Mouse (Mus musculus) retina, adult 2 months (tissue): ENCODE results near the gene Thop1.
"Not testable (repeated sequence)": the region's sequence is repeated elsewhere in the genome, so short reads cannot be mapped to it uniquely, and the experiment has no call there.

Experiments
- DNase-seq: peaks from one replicate; pipeline ENCODE4 v3.0.0-alpha.2; 2012; ENCODE audit warnings: low read depth, low spot score

The Thop1 gene

DNA sequence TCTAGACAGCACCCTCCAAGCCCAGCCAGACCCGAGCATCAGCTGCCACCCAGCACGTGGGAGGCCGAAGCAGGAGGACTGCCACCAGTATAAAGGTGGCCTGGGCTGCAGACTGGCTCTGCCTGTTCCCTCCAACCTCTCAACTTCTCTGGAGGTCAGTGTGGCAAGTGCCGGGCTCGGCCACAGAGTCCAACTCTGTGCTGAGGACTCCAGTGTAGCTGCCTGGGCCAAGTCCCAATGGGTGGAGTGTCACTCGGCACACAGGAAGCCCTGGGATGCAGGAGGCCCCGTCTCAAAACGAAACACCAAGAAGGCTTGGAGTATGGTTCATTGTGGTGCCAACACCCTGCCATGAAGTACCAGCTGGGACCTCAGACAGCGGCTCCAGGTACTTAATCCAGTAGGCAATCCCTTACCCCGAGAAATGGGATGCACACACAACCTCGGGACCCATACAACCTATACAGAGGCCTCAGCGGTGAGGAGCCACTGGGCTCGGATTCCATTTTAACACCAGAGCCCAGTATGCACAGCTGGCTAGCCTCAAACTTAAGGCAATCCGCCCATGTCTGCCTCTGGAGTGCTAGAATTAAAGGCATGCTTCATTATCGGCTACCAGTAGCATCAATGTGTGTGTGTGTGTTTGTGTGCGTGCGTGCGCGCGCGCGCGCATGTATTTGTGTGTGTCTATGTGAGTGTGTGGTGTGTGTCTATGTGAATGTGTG lies 12.3 kb upstream of the Thop1 start:
- no peak for DNase-seq

DNA sequence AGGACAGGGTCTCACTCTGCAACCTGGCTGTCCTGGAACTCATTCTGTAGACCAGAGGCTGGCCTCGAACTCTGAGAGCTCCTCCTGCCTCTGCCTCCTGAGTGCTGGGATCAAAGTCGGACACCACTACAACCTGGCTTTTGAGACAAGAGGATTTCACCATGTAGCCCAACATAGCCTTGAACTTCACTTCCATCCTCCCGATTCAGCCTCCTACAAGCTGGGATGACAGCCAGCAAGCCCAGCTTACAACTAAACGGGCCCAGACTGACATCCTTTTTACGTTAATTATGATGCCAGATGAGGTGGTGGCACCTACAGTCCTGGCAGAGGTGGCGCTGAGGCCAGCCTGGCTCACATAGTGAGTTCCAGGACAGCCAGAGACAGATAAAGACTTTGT lies 10.9 kb upstream of the Thop1 start:
- no peak for DNase-seq

DNA sequence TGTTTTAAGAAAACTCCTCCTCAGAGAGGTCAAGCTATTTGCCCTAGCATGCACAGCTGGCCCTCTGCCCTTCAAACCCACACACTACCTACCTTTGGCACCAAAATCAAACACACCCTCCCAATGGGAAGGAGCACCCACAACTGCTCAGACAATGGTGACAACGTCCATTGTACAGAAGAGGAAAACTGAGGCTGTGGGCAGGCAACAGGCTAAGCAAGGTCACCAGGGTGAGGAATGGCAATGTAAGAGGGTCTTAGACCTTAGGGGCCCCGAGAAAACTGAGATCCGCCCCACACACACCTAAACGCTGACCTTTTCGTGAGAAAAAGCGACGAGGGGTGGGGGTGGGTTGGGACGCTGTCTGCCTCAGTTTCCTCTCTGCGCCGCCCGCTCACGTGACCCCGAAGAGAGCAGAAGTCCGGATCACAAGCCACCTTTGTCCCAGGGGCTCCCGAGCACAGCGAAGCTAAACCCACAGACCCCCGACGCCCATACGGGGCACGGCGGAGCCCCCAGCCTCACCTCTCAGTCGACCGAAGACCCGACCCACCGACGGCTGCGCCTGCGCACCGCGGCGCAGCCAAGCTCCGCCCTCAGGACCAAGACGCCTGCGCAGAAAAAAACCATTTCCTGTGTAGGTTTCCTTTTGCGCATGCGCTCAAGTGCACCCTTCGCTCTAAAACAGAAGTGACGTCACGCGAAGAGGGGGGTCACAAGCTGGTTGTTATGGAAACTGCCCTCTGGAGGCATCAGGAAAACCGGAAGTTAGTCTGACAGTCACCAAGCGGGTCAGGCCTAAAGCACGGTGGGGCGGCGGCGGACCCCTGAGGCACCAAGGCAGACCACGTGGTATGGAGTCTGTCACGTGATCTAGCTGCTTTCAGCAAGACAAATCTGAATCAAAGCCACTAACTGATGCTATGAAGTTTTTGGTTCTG lies 10.0 kb upstream of the Thop1 start, which contains the start of gene Sgta:
Gene Sgta (minus strand): TSS at position 579 of the 941 bp plus-strand sequence.
- peak; percentile 99 for DNase-seq

DNA sequence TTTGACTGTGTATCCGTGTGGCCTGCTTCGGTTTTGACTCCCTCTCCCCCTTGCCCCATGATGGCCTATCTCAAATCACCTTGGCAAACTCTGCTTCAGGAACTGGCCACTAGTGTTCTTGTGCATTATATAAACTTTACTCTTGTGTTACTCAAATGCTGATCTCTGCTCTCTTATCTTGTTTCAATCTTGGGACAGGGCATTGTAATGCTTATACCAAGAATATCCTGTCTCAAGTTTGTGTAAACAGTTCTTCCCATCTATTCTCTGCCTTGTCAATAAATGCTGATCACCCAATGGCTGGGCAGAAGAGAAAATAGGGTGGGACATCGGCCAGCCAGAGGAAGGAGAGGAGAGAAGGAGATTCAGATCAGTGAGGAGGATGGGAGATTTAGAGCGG lies 7.1 kb upstream of the Thop1 start:
- DNase-seq = no peak

DNA sequence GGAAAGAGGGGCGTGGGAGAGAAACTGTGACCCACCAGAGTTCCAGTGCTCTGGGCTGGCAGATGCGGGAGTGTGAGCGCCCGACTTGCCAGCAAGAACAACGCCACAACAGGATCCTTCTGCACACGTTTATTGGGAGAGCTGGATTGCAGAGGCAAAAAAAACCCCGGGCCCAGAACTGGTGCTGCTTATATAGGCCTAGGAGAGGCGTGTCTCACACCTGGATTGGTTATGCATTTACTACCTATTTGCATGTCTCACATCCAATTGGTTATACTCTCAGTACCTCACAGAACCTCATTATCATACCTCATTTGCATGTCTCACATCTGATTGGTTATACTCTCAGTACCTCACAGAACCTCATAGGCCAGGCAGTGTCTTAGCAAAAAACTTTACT lies 5.3 kb upstream of the Thop1 start:
- not testable (repeated sequence) for DNase-seq

DNA sequence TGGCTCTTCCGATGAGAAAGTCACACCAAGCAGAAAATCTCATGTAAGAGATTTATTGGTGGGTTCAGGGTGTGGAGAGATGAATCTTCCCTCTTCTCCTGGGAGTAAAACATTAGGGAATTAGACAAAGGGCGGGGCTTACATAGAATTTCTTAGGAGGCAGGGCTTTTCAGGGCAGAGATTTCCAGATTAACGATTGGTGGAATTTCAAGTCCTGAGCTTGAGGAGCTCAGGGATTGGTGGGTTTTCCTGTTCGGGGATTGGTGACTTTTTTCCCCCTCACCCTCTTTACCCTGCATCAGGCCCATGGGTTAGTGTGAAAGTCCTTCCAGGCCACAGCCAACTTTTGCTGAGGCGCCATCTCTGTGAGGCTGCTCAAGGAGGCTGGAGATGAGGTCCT lies 1.1 kb upstream of the Thop1 start:
- no peak for DNase-seq

DNA sequence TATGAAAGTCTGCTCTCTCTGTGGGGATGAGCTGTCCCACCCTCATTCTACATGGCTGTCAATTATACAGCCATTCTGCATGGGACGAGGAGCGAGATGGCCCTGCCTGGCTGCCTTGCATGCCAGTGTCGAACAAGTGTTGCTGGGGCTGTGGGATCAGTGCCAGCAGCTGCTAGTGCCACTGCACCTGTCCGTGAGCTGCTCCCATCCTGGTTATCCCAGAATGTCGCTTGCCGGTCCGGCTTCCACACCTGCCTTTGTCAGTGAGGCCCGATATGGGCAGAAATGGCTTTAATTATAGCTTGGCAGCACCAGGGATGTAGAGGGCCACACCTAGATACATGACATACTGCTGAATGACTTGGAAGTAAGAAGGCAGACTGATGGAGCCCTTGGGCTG lies 2.5 kb downstream of the Thop1 start:
- DNase-seq = no peak

DNA sequence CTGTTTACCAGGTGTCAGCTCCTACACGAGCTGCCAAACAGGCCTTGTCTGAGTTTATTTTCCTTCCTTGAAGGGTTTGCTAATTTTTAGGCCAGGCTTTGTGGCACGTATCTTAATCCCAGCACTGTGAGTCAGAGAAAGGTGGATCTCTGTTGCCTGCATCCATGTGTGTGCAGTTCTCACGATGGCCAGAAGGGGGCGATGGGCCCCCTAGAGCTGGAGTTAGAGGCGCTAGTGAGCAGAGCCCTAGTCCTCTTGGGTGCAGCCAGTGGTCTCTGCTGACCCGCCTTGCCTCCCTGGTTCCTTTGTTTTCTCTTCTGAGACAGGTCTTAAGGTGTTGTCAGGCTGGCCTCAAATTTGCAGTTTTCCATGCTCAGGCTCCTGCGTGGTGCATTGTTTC lies 3.6 kb downstream of the Thop1 start:
- DNase-seq = no peak

DNA sequence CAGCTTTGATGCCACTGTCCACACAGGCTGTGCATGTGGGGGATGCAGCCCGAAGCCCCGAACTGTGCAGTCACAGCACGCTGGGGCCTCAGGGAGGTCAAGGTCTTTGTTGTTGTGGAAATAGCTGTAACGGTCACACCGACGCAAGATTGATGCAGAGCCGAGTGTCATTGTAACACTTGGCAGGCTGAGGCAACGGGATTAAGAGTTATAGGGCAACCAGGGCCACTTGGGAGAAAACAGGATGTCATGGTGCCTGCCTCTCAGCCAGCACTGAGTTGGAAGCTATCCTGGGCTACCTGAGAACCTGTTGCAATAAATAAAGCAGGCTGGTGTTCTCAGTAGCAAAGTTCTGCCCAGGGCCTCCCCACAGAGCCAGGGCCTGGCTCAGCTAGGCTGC lies 5.9 kb downstream of the Thop1 start:
- no peak for DNase-seq

DNA sequence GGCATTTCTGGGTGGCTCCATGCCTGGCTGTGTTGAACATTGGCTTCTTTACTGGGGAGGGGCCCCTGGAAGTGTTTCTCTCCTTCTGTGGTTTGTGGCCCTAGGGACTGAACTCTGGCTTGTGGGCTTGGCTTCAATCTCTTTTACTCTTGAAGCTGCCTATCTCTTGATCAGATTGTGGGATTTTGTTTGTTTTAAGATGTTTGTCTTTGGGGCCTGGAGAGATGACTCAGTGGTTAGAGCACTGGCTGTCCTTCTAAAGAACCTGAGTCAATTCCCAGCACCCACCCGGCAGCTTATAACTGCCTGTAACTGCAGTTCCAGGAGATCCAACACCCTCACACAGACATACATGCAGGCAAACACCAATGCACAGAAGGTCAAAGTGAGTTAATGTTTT lies 6.5 kb downstream of the Thop1 start:
- DNase-seq = no peak

DNA sequence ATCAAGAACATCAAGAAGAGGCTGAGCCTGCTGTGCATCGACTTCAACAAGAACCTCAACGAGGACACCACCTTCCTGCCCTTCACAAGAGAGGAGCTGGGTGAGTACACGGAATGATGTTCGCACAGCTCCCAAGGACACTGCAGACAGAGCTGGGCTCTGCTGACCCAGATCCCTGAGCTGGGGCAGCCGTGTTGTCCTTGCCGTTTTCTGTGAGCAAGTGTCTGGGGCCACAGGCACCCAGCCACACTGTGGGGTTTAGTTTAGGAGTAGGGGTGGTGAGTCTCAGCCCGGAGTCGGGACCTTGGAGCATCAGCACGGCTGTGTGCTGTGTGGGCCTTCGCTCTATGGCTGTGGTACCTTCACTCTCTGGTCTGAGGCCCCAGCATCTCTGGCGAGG lies 8.1 kb downstream of the Thop1 start:
- no peak for DNase-seq

DNA sequence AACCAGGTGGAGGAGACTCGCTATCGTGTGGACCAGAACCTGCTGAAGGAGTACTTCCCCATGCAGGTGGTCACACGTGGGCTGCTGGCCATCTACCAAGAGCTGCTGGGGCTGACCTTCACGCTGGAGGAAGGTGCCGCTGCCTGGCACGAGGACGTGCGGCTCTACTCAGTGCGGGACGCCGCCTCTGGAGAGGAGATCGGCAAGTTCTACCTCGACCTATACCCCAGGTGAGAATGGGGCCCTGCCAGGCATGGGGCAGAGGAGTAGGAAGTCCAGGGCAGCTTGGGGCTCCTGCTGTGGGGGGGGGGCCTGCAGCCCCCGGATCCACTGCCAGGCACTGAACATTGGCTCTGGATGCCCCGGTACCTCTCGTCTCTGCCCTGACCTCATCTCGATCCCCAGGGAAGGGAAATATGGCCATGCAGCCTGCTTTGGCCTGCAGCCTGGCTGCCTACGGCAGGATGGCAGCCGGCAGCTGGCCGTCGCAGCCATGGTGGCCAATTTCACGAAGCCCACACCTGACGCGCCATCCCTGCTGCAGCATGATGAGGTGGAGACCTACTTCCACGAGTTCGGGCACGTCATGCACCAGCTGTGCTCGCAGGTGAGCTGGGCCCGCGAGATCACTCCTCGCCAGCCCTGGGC lies 10.3 kb downstream of the Thop1 start:
- DNase-seq = no peak

DNA sequence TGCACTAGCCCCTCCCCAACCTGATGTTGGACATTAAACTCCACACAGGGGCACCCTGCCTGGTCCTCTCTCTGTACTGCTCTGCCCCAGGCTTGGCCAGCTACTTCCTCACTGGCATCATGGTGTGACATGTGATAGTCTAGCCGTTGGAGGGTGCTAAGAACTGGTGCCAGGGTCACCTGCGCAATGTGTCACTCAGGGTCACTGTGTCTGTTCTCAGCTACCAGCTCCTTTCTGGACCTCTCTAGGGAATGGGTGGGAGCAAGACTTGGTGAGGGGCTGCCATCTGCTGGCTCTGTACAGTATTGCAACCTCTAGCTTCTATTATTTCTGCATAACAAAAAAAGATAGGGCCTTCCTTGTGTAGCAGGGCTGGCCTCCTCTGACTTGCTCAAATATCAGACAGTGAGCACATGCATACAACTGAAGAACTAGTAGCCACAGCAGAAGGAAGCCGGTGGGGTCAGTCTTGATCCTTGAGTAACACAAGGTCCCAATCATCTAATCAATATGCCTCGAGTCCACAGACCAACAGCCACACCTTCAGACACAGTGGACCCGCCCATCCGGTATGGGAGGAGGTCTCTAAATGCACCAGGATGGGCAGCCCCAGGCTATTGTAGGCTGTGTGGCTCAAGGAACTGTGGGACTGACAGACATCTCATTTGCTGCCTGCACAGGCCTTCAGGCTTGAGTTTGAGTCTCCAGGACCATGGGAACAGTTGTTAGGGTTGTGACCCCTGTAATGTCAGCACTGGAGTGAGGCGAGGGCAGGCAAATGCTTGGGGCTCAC lies 12.5 kb downstream of the Thop1 start:
- peak; percentile 33 for DNase-seq

DNA sequence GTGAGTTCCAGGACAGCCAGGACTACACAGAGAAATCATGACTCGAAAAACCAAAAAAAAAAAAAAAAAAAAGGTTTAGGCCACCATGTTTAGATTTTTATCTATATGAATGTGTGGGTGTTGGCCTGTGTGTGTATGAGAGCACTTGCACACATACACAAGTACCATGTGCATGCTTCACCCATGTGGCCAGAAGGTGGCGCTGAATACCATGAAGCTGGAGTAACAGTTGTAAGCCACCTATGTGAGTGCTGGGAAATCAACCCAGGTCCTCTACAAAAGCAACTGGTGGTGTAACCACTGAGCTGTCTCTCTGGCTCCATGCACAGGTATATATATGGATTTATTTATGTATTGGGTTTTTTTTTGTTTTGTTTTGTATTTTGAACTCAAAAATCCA lies 17.2 kb downstream of the Thop1 start:
- DNase-seq = no peak

DNA sequence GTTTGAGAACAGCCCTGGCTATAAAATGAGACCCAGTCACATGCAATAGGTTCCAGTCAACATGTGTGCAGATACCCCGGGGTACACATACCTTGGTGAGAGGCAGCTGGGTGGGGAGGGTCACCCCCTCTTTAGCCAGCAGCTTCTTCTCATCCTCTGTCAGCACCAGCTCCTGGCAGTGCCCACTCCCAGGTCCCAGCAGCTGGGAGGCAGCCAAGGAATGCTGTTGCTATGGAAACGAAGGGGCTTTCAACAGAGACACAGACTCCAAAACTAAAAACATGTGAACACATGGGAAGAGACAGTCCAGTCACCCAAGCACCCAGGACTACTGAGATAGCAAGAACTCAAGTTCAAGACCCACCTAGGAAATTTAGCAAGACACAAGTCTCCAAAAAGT lies 19.4 kb downstream of the Thop1 start:
- DNase-seq = no peak

DNA sequence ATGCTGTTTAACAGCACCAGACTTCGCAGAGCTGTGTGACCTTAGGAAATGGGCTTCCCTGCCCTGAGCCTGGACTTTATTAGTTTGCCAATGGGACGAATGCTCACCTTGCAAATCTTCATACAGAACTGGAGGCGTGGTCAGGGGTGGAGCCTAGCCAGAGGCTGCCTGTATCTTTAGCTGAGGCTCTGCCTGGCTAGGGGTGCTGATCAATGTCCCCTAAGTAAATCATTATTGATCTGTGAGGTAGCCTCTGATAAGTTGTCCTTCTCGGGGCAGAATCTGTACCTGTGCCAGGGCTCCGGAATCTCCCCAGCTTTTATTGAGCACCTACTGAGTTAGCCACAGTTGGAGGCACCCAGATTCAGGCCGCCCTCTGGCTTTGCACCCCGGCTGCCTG lies 20.8 kb downstream of the Thop1 start:
- no peak for DNase-seq

DNA sequence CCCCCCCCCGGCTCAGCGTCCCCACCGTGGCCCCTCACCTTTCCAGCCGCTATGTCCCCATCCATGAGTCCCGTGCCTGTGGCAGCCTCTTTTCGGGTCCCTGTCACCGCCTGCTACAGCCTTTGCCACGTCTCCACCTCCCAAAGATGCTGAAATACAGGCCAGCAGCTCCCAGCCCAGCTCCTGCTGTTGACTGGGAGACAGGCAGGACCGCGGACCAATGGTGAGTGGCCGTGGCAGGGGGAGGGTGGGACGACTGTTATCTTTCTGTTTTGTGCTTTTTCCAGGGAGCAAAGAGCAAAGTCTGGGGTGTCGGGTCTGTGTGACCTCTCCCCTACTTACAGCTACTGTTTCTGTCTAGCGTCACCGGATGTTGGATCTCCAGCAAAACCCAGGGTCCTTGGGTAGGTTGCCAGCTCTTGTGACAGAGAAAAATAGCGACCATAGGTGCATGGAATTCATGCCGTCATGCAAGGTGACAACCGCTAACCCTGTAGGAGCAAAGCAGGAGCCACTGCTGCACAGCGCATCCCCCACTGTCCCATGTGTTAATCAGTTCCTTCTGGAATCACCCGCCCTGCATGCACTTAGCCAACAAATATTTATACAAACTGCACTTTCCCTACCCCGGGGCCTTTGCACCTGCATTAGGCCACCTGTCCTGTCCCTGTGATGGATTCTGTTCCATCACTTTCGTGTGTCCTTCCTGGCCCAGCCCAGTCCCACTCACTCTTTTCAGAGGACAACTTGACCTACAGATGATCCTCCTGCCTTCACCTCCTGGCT lies 22.8 kb downstream of the Thop1 start:
- no peak for DNase-seq

DNA sequence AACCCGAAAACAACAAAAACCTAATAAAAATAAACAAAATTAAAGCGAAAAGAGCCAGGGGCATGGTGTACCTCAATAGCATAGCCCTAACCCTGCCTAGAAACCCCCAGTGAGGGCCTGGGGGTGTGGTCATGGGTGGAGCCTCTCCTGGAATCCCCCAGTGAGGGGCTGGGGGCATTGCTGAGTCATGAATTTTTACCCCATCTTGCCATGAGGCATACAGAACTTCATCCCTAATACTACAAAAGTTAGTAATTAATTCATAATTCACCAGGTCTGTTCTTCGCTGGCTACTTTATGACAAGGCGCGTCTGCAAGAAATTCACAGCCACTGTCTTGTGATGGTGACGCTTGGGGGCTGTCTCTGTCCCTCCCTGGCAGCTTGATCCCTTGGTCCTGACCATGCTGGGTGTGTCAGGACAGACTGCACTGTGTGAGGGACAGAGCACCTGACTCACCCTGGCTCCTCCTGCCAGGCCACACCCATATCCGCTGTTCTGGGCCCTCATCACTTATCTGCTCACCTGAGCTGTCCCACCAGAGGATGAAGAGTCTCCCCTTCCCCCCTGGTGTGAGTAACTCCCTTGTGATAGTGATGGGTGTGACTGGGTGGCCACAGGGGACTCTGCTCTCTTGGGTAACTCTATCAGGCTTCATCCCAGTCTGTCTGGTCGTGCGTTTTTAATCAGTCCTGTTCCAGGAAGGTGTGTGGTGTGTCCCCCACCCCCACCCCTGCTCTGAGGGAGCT lies 25.3 kb downstream of the Thop1 start:
- DNase-seq = no peak

DNA sequence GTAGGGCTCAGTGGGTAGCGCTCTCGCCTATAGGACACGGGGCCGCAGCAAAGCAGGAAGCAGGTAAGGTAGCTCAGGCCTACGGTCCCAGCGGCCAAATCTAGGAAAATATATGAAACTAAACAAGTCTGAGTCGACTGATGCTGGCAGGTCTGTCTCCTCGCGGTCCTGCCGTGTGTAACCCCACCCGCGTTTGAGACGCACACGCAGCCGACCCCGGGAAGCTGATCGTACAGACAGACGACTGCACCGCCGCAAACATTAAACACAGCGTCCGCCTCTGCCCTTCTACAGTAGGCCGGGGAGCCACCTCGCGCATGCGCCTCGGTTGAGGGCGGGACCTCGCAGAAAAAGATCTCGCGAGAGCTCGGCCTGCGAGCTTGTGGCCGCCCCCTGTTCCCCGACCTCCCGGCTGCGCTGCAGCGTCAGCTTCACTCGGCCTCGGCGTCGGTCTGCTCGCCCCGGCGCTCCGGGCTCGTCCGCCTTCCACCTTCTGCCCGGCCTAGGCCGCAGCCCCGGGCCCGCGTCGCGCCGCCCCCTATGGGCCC lies 35.8 kb downstream of the Thop1 start, which contains the start of gene Map2k2:
Gene Map2k2 (plus strand): TSS at position 351 of the 548 bp plus-strand sequence.
- peak; percentile 91 for DNase-seq
